Mouse (Mus musculus): Measurements from ENCODE around the gene Aqp9.
A peak's percentile ranks its signal among the peaks of the same experiment; 100 is the strongest.

Aqp9 gene

GRCm38 (mm10) chr9:71167473-71168215 is 838 bp downstream of the Aqp9 start:
- DNase-seq (ENCODE audit: low spot score in 2 of 2) = peak in 1 of 2 experiments; percentile 24

GRCm38 (mm10) chr9:71166871-71167465 is 1.5 kb downstream of the Aqp9 start:
- no peak for DNase-seq (ENCODE audit: low spot score in 2 of 2)

GRCm38 (mm10) chr9:71166019-71166705 is 2.3 kb downstream of the Aqp9 start:
- no peak for DNase-seq (ENCODE audit: low spot score in 2 of 2)

- no peak for DNase-seq (ENCODE audit: low spot score in 2 of 2)
Observed at GRCm38 (mm10) chr9:71165510-71165909, 3.0 kb downstream of the Aqp9 start.

- DNase-seq (ENCODE audit: low spot score in 2 of 2) = no peak
Observed at GRCm38 (mm10) chr9:71165061-71165460, 3.4 kb downstream of the Aqp9 start.

GRCm38 (mm10) chr9:71164353-71164752 is 4.1 kb downstream of the Aqp9 start:
- DNase-seq (ENCODE audit: low spot score in 2 of 2) = no peak

GRCm38 (mm10) chr9:71162858-71163740 is 5.4 kb downstream of the Aqp9 start:
- no peak for DNase-seq (ENCODE audit: low spot score in 2 of 2)

GRCm38 (mm10) chr9:71162131-71162857 is 6.2 kb downstream of the Aqp9 start:
- no peak for DNase-seq (ENCODE audit: low spot score in 2 of 2)

GRCm38 (mm10) chr9:71160849-71161711 is 7.4 kb downstream of the Aqp9 start:
- DNase-seq (ENCODE audit: low spot score in 2 of 2) = no peak

- no peak for DNase-seq (ENCODE audit: low spot score in 2 of 2)
Observed at GRCm38 (mm10) chr9:71159686-71160085, 8.8 kb downstream of the Aqp9 start.

GRCm38 (mm10) chr9:71159060-71159626 is 9.3 kb downstream of the Aqp9 start:
- DNase-seq (ENCODE audit: low spot score in 2 of 2) = no peak

GRCm38 (mm10) chr9:71157921-71158646 is 10.4 kb downstream of the Aqp9 start:
- DNase-seq (ENCODE audit: low spot score in 2 of 2) = no peak

- DNase-seq (ENCODE audit: low spot score in 2 of 2) = no peak
Observed at GRCm38 (mm10) chr9:71156447-71157035, 11.9 kb downstream of the Aqp9 start.

- DNase-seq (ENCODE audit: low spot score in 2 of 2) = no peak
Observed at GRCm38 (mm10) chr9:71155399-71156005, 13.0 kb downstream of the Aqp9 start.

GRCm38 (mm10) chr9:71151386-71151785 is 17.1 kb downstream of the Aqp9 start:
- no peak for DNase-seq (ENCODE audit: low spot score in 2 of 2)

- no peak for DNase-seq (ENCODE audit: low spot score in 2 of 2)
Observed at GRCm38 (mm10) chr9:71150175-71150574, 18.3 kb downstream of the Aqp9 start.

- DNase-seq (ENCODE audit: low spot score in 2 of 2) = no peak
Observed at GRCm38 (mm10) chr9:71148890-71149289, 19.6 kb downstream of the Aqp9 start.

- DNase-seq (ENCODE audit: low spot score in 2 of 2) = no peak
Observed at GRCm38 (mm10) chr9:71146210-71146609, 22.3 kb downstream of the Aqp9 start.
